Mouse (Mus musculus): ENCODE results near the gene Rab15.
"Not testable (repeated sequence)": the region's sequence is repeated elsewhere in the genome, so short reads cannot be mapped to it uniquely, and the experiment has no call there.

The Rab15 gene

DNA sequence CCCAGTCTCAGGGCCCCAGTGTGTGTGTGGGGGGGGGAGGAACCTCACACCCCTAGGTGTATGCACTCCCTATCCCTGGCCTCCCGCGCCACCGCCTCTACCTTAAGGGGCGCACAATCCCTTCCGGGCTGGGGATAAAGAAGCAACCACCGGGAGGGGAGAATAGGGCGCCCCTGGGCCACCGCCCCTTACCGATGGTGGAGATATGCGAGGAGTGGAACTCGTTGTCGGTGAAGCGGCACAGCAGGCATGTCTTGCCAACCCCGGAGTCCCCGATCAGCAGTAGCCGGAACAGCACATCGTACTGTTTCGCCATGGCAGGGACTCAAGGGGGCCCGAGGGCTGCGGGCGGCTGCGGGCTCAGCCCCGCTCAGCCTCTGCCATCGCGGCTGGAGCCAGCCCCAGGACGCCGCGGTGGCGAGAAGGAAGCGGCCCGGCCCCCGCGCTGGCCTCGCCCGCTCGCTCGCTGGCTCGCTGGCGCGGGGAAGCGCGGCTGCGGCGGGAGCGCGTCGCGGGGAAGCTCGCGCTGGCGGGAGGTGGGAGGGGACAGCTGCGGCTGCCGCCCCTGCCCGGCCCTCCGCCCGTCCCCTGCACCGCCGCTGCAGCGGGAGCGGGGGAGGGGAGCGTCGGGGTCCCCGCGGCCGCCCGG, 582 bp downstream of the Rab15 start:
- in situ Hi-C loops (cut with MboI; ENCODE audit: low pct_unique_long_range_greater_than_20kb in 1 of 2, low sequenced_read_pairs in 2 of 2, unreplicated experiment in 1 of 2): no loop called here

DNA sequence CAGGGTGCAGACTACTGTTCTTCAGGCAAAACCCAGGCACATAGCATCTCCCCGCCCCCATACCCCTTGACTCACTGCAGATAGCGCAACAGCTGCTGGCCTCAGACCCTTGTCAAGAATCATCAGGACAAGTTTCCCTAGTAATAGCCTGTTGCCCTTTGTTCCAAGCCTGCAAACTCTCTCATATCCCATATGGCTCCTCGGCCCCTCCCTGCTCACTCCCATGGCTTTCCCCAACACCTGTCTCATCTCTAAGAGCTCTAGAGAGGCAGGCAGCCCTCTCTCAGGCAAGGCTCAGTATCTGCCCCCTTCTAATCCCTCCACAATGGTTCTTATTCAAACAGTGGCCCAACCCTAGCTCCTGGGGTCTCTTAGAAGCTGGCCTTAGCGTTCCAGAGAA, 2.1 kb downstream of the Rab15 start:
- in situ Hi-C loops (cut with MboI; ENCODE audit: low pct_unique_long_range_greater_than_20kb in 1 of 2, low sequenced_read_pairs in 2 of 2, unreplicated experiment in 1 of 2): no loop called here

DNA sequence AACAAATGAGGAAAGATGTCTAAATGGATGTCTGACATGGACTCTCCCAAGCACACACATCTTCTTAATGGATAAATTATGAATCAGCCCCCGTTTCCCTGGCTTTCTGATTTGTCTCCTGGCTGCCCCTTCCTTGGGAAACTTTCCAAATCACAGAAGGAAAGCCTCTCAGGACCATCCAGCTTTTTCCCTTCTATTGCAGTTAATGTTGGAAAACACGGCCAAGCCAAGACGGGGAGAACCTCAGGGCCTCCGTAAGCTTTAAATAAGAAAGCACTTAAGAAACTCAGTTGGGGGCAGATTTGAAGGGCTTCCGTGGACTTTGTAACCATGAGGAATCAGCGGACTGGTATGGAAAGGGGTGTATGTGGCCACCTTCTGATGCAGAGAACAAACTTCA, 2.9 kb downstream of the Rab15 start:
- in situ Hi-C loops (cut with MboI; ENCODE audit: low pct_unique_long_range_greater_than_20kb in 1 of 2, low sequenced_read_pairs in 2 of 2, unreplicated experiment in 1 of 2): no loop called here

DNA sequence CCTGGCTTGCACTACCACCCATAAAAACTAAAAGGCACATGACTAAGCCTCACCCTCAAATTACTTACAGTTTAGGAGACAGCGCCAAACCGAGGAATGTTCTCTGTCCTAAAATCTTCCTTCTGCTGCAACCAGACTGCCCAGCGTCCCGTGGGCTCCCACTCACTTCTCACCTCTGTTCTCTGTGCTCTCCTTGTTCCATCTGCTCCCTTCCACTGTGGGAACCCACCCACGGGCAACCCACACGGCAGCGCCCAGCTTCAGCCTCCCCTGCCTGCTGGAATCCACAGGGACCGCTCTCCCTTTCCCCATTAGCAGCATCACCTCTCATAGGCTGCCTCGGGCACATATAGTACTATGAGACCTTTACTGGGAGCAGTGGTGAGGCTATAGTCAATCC, 3.8 kb downstream of the Rab15 start:
- in situ Hi-C loops (cut with MboI; ENCODE audit: low pct_unique_long_range_greater_than_20kb in 1 of 2, low sequenced_read_pairs in 2 of 2, unreplicated experiment in 1 of 2): no loop called here

DNA sequence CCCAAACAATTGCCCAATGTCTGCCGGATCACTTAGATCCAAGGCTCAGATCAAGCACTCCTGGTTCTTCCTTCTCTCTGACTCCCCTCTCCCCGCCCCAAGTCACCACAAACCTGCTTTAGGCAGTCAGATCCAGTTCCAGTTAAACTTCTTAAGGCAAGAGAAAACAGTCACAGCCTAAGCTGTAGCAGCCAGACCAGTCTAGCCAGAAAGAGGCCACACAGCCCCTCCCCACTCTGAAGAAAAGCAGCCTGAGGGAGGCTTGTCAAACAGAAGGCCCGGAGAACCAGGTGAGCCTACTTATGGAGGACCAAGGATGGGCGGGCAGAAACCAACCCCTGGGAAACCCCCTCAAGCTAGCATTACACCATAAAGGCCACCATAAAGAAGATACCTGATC, 4.6 kb downstream of the Rab15 start:
- in situ Hi-C loops (cut with MboI; ENCODE audit: low pct_unique_long_range_greater_than_20kb in 1 of 2, low sequenced_read_pairs in 2 of 2, unreplicated experiment in 1 of 2): no loop called here

DNA sequence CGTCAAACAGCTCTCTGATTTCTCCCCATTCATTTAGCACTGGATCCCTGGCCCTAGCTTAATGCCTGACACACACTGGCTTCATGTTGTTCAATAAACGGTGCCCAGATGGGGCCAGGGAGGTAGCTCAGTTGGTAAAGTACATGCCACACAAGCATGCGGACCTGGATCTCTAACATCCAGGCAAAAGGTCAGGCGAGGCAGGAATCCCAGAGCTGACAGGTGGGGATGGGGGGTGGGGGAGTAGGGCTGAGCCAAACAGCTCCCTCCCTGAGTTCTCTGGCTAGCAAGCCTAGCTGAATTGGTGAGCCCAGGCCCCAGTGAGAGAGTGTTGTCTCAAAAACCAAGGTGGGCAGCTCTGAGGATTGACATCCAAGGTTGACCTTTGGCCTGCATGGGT, 5.5 kb downstream of the Rab15 start:
- in situ Hi-C loops (cut with MboI; ENCODE audit: low pct_unique_long_range_greater_than_20kb in 1 of 2, low sequenced_read_pairs in 2 of 2, unreplicated experiment in 1 of 2): no loop called here

DNA sequence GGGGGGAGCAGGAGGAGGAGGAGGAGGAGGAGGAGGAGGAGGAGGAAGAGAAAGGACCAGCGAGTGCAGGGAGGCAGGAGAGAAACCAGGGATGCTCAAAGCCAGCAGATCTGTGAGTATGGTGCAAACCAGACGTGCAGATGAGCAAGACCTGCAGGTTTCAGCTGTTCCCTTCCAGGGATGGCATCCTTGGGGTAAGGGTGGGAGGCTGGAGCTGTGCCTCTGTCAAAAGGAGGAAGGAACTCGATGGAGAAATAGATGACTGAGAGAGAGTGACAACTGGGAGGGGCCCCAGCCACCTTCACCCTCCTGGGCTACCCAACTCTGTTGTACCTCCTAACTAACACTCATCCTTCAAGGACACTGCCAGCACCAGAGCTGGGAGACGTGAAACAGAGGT, 6.0 kb downstream of the Rab15 start:
- in situ Hi-C loops (cut with MboI; ENCODE audit: low pct_unique_long_range_greater_than_20kb in 1 of 2, low sequenced_read_pairs in 2 of 2, unreplicated experiment in 1 of 2): no loop called here

DNA sequence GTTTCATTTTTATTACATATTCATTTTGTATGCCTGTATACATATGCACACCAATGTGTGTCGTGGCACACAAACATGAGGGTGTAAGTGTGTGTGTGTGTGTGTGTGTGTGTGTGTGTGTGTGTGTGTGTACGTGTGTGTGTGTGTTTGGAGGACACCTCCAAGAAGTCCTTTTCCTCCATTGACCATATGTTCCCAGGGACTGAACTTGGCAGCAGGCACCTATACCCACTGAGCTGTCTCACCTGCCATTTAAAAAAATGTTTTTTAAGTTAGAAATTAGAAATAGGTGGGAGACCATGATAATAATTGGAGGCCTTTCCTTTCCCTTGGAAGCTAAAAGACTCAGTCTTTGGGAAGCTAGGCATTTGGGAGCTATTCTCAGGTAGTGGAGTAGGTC, 8.6 kb downstream of the Rab15 start:
- in situ Hi-C loops (cut with MboI; ENCODE audit: low pct_unique_long_range_greater_than_20kb in 1 of 2, low sequenced_read_pairs in 2 of 2, unreplicated experiment in 1 of 2): no loop called here

DNA sequence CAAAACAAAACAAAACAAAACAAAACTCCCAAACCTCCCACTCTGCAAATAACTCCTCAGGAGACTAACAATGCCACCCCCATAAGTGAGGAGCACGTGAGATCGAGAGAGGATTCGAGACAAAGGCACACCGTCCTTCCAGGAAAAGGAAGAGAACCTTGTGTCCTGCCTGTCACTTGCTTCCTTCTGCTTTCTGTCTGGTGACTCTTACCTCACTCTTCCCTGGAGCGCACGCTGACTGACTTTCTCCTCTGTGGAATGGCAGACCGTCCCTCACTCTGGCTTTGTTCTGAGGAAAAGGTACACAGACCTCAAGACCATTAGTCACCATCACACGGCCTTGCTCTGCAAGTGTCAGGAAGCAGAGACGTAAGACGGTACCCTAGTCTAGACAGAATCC, 9.2 kb downstream of the Rab15 start:
- in situ Hi-C loops (cut with MboI; ENCODE audit: low pct_unique_long_range_greater_than_20kb in 1 of 2, low sequenced_read_pairs in 2 of 2, unreplicated experiment in 1 of 2): no loop called here

DNA sequence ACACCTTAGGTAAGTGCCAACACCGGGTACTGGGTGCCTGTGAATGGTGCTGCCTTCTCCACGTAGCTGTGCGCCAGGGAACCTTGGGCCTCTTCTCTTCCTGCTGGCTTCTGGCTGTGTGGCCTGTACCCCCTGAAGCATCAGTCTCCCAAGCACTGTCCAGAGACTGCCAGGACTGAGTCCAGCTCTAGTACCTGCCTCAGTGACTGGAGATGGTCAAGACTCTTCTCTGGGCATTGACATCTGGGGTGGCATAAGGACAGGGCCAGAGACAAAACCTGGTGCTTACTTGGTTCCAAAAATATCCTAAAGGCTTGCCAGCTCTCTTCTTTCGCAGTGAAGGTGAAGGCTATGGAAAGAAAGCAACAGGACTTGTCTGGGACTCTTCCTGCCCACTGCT, 11.7 kb downstream of the Rab15 start:
- in situ Hi-C loops (cut with MboI; ENCODE audit: low pct_unique_long_range_greater_than_20kb in 1 of 2, low sequenced_read_pairs in 2 of 2, unreplicated experiment in 1 of 2): no loop called here

DNA sequence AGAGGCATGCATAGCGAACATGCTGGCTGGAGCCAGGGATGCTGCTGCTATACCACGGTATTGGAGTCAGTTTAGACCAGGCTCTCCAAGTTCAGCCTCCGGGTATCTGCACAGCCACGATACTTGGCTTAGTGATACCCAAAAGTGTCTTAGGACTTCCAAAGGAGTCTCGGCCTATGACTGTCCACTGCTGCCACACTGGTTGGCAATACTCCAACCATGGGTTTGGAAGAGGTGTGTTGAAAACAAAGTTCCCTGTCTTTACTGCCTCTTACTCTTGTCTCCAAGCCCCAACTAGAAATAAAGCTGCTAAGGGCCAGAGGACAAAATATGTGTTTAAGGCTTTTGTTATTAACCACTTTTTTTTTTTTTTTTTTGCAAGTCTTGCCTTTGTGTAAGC, 12.2 kb downstream of the Rab15 start:
- in situ Hi-C loops (cut with MboI; ENCODE audit: low pct_unique_long_range_greater_than_20kb in 1 of 2, low sequenced_read_pairs in 2 of 2, unreplicated experiment in 1 of 2): no loop called here

DNA sequence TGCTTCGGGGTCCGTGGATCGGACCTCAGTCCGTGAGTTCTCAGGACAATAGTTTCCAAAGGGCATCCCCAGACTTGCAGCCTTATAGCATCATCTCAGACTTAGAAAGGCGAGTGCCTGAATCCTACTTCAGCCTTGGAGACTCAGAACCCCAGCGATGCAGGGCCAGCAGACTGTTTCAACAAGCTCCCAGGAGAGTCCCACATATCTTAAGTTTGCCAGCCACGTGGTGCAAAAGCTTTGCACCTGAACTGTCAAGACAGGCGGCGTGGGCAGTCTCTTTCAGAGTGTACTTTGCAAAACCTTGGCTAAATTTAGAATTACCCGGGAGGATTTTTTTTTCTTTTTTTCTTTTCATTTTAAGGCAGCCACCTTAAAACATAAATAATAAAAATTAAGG, 14.9 kb downstream of the Rab15 start:
- in situ Hi-C loops (cut with MboI; ENCODE audit: low pct_unique_long_range_greater_than_20kb in 1 of 2, low sequenced_read_pairs in 2 of 2, unreplicated experiment in 1 of 2): no loop called here

DNA sequence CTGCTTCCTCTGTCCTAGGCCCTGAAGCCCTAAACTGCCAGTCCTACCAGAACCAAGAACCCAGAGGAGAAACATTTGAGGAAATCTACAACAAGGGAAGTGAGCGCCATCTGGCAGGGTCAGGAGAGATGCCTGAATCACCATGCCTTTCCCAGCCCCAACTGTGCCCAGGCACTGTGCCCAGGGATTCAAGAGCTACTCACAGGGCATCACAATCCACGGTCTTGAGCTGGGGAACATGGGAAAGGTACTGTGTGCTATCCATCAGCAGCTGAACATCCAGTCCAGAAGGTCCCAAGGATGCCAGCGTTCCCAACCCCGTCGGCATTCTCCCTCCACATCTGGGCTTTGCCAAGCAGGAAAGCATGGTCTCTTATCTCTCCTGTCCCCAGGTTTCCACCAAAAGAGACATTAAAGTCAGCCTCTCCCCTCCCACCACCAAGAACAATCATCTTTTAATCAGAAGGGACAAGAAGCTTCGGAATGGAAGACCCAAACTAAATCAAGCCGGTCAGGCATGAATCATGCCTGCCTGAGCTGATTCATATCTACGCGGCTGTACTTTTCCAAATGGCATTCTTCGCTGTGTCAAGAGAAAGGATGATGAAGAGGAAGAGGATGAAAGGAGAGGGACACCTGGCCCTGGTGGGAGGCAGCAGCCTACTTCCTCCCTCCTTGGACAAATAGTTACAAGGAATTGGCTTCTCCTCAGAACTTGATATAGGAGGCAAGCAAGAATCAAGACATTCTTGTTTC, 17.5 kb downstream of the Rab15 start:
- in situ Hi-C loops (cut with MboI; ENCODE audit: low pct_unique_long_range_greater_than_20kb in 1 of 2, low sequenced_read_pairs in 2 of 2, unreplicated experiment in 1 of 2): no loop called here

DNA sequence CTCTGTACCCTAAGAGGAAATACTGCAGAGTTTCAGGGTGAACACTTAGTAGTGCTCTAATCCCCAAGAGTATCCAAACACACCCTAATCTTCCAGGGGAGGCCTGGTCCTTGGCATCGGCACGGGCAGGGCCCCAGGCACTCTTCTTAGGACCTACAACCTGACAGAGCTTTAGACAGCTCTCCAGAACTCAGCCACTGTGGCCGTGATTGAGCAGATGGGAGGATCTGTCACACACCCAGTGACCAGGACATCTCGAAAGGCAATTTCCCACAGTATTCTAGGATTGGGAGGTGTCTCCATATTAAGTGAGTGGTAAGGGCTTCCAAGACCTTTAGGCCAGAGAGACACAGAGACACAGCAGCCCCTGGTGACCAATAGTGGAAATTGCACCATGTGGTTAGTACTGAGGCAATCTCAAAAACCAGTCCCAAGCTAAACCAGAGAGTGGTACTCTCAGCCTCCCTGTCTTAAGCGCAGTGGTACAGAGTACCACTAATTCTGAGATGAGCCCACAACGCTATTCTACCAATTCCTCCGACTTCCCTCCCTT, 18.9 kb downstream of the Rab15 start:
- in situ Hi-C loops (cut with MboI; ENCODE audit: low pct_unique_long_range_greater_than_20kb in 1 of 2, low sequenced_read_pairs in 2 of 2, unreplicated experiment in 1 of 2): no loop called here

DNA sequence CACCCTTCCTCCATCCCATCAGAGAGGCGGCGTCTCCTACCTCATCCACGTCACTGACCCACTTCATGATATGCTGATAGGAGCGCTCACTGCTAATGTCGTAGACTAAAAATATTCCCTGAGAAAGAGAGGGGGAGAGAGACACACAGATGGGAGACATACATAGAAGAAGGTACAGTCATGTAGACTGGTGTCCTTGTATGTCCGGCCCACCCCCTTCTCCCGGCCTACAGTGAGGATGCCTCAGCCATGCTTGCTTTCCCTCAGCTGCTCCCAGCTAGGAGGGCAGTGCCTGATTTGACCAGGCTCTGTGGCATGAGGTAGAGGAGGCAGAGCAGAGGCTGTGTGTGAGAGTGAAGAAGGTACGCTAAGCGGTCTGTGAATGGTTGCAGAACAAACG, 19.7 kb downstream of the Rab15 start:
- in situ Hi-C loops (cut with MboI; ENCODE audit: low pct_unique_long_range_greater_than_20kb in 1 of 2, low sequenced_read_pairs in 2 of 2, unreplicated experiment in 1 of 2): no loop called here

DNA sequence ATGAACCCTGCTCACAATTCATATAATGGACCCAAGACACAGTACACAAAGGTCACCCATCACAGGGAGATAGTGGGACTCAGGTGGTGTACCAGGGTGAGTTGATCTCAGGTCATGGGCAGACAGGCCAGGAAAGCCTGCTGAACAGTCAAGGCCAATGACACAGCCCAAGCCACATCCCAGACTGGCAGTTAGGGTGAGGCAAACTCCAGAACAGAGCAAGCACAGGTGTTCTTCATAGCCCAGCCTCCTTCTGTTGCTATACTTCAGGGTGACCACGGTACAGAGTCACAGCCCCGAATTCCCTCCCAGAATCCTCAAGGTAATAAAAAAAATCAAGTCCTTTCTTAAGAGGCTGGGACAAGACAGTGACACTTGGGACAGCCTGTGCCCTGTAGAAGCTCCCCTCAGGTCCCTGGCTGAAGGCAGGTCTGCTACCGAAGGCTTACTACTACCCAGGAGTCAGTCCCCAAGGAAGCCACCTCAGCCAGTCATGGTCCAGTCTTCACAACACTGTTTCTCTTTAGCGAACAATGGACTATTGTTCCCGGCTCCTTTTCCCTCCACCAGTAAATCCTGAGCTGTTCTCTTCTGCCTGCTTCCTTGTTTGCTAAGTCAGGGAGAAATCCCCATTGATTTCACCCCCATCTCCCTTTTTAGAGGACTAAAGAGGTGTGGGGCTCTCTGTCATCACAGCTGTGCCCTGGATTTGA, 24.5 kb downstream of the Rab15 start:
- in situ Hi-C loops (cut with MboI; ENCODE audit: low pct_unique_long_range_greater_than_20kb in 1 of 2, low sequenced_read_pairs in 2 of 2, unreplicated experiment in 1 of 2): no loop called here

DNA sequence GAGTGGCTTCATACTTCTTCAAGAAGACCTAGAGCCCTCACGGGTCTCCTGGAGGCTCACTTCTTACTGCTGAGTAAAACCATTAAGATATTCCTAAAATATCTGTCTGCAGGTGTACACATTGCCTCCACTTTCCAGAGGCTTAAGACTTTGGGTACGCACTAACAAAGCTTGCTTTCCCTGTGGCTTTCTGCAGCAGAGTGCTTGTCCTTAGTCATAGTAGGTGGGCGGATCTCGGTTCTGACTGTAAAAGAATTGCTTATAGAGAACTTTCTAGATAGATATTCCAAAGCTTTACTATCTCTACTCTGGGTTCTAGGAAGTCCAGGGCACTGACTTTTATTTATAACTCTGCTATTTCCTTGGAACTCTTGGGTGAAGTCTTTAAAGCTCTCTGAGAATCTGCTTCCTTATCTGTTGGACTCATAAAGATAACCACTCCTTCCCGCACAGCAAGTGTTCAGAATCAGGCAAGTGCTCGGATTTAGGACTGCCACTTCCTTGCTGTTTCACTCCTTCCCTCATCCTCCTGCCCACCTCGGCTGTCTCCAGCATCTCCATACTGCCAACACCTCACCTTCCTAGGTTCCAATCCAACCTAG, 25.7 kb downstream of the Rab15 start:
- in situ Hi-C loops (cut with MboI; ENCODE audit: low pct_unique_long_range_greater_than_20kb in 1 of 2, low sequenced_read_pairs in 2 of 2, unreplicated experiment in 1 of 2): no loop called here

DNA sequence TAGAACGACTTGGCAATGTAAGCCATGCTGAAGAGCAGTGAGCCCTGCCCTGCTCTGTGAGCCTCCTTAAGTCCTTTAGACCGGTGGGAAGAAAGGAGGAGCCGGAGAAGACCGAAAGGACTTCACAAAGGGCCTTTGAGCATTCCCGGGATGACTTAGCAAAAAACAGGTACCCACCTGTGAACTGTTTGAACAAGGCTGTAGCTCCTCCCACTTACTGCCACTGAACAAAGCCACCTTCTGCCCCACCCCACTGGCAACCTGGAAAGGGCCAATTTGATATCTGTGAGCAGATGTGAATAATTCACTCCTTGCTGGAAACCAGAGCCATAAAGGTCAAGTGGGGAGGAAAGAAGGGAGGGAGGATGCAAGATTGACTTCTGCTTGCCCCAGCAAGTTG, 27.4 kb downstream of the Rab15 start, which contains the start of gene Gpx2:
Gpx2 (minus strand) TSS at position 205 of the 400 bp plus-strand sequence.
- in situ Hi-C loops (cut with MboI; ENCODE audit: low pct_unique_long_range_greater_than_20kb in 1 of 2, low sequenced_read_pairs in 2 of 2, unreplicated experiment in 1 of 2): no loop called here

DNA sequence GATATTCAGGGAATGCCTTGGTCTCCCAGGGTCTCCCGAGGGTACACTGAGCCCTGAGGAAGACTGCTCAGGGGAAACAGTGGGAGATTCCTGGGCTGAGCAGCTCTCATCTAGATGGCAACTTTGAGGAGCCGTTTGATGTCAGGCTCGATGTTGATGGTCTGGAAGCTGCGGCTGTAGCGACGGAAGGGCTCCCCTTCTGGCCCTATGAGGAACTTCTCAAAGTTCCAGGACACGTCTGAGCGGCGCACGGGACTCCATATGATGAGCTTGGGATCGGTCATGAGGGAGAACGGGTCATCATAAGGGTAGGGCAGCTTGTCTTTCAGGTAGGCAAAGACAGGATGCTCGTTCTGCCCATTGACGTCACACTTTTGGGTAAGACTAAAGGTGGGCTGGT, 30.2 kb downstream of the Rab15 start:
- in situ Hi-C loops (cut with MboI; ENCODE audit: low pct_unique_long_range_greater_than_20kb in 1 of 2, low sequenced_read_pairs in 2 of 2, unreplicated experiment in 1 of 2): not testable (repeated sequence)

All from mouse embryonic stem cell (cell line).